Mouse (Mus musculus) kidney, adult 2 months (tissue): ENCODE results near the gene Mtg1.

ENCODE experiments used
- CTCF ChIP-seq: fragments of 200-500 bp; conservative IDR thresholded peaks from 2 replicates; pipeline ENCODE4 v1.5.1; 2011; ENCODE audit warnings: low read depth, mild to moderate bottlenecking, control low read depth, low read length, moderate library complexity, mixed read lengths; ENCODE audit not compliant: insufficient read depth, insufficient read length
- POLR2A ChIP-seq: fragments of 200-500 bp; IDR thresholded peaks from one replicate; pipeline ENCODE4 v1.6.1; 2011; ENCODE audit warnings: low read depth, low read length, control low read depth

- TF ChIP-seq CTCF (no peak), POLR2A (no peak)
Observed at GRCm38 (mm10) chr7:140160363-140160762, 23.0 kb downstream of the Mtg1 start.
